In the genomic region with DNA sequence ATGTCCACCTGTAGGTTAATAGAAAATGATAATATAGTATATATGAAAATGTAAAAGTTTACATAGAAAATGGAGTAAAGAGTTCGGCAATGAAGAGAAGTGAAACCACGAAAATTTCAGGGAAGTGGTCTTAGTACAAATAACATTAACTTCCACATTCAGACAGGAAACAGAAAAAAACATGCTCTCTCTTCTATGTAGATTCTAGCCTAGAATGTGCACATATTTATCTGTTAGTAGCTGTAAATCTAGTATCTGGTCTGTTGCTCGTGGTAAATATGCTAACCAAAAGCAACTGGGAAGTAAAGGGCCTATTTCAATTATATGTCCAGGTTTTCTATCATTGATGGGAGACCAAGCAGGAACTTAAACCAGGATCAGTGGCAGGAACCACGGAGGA, we compare ENCODE assay signal across 31 mouse cellular contexts.
DNase-seq lines count a peak whose midpoint lies in the region; ATAC-seq and TF ChIP-seq lines count a peak whose summit lies in the region.
"Had no signal": no experiment of that assay in that cellular context is flagged by ENCODE, and none has a peak within 500 bp of the region (broad histone marks: within the 10 kb centered on the region; RNA-seq: fewer than 3 reads in every experiment).

No protein-coding gene starts in this region.

- peaks cover 0 to 30% of the 10 kb centered on the region in 2 experiments for H3K36me3 ChIP-seq in CH12.LX (replicated peaks in 1 of 2; ENCODE audit: control insufficient read depth in 1 of 2, insufficient read depth in 1 of 2, low read length in 1 of 2)
- H3K36me3 ChIP-seq in forebrain, embryonic 11.5 days (ENCODE audit: control insufficient read depth, insufficient read depth, low read length): no peaks in the 10 kb centered on the region
- H3K36me3 ChIP-seq: embryonic facial prominence, embryonic 13.5 days; forebrain, embryonic 12.5 days; hindbrain, embryonic 10.5 days; kidney, embryonic 15.5 days; midbrain, embryonic 13.5 days; neural tube, embryonic 15.5 days had no signal

- dilution Hi-C loops in CH12.LX (cut with MboI; ENCODE audit: extremely low pct_ligation_motif_present, extremely low pct_unique_long_range_greater_than_20kb, low sequenced_read_pairs): no loop called here

- ATAC-seq in megakaryocyte, adult 5-6 weeks (ENCODE audit: poor library complexity, severe bottlenecking): peak; percentile 90
- ATAC-seq in forebrain, embryonic 11.5 days (replicated peaks; ENCODE audit: low FRiP score): no peak
- ATAC-seq: activated CD4-positive, CD25-positive, alpha-beta regulatory T cell, adult 4 months; hindbrain, embryonic 16.5 days; midbrain, embryonic 13.5 days had no signal

- no peaks in the 10 kb centered on the region for H3K79me2 ChIP-seq in CH12.LX (replicated peaks; ENCODE audit: control insufficient read depth, extremely low read depth, insufficient read depth, poor library complexity, severe bottlenecking)

- DNase-seq in 416B (ENCODE audit: low read depth) (peak; percentile 38), CH12.LX (ENCODE audit: extremely low read depth) (no peak)
- DNase-seq in urinary bladder, postnatal 14 days (ENCODE audit: low spot score): no peak
- DNase-seq in T-cell, adult 2 months (ENCODE audit: low spot score): no peak
- DNase-seq in frontal cortex, adult 2 months (ENCODE audit: extremely low spot score in 1 of 2, low spot score in 1 of 2): no peak
- no peak for DNase-seq in forebrain, embryonic 11.5 days (ENCODE audit: low spot score)
- DNase-seq: adrenal gland, adult 8-10 months; cerebellum, adult 11-12 months; cerebellum, adult 9-11 months; gastrocnemius, postnatal 25 days; heart, postnatal 10 days; kidney, adult 18-20 months; kidney, postnatal 25 days; lung, adult 18-20 months; lung, postnatal 10 days; right cerebral cortex, adult 18-20 months; thymus, postnatal 4 days had no signal

- no peaks in the 10 kb centered on the region for H3K9me3 ChIP-seq in CH12.LX (replicated peaks; ENCODE audit: low read length)
- H3K9me3 ChIP-seq in forebrain, embryonic 11.5 days (ENCODE audit: control insufficient read depth, low read length): no peaks in the 10 kb centered on the region
- H3K9me3 ChIP-seq: embryonic facial prominence, embryonic 13.5 days; forebrain, embryonic 12.5 days; heart, embryonic 13.5 days; hindbrain, embryonic 10.5 days; kidney, embryonic 15.5 days; midbrain, embryonic 13.5 days; neural tube, embryonic 15.5 days had no signal

- no peak overlapping the region for H3K4me3 ChIP-seq in CH12.LX (replicated peaks in 1 of 3; ENCODE audit: low read depth in 2 of 3, low read length in 2 of 3, poor library complexity in 1 of 3)
- H3K4me3 ChIP-seq in brown adipose tissue, adult 24 weeks (ENCODE audit: insufficient read depth, low read depth, low read length): no peak overlapping the region
- H3K4me3 ChIP-seq in forebrain, embryonic 11.5 days (ENCODE audit: low read depth, low read length): no peak overlapping the region
- H3K4me3 ChIP-seq: embryonic facial prominence, embryonic 13.5 days; erythroblast, embryonic 14.5 days; forebrain, embryonic 12.5 days; heart, embryonic 13.5 days; hindbrain, embryonic 10.5 days; kidney, embryonic 15.5 days; megakaryocyte, embryonic 14.5 days; midbrain, embryonic 13.5 days; neural tube, embryonic 15.5 days had no signal

- 0 out of 2 replicates have a peak, but pooled peaks have one; percentile 5 for TF ChIP-seq EP300 in CH12.LX (IDR thresholded peaks at IDR 0.05; ENCODE audit: low read length)

- in situ Hi-C loops in CH12.LX (cut with MboI; ENCODE audit: low pct_ligation_motif_present, low pct_unique_long_range_greater_than_20kb, low sequenced_read_pairs): no loop called here

- TF ChIP-seq CTCF in CH12.LX (conservative IDR thresholded peaks at IDR 0.05 in 1 of 2, IDR thresholded peaks at IDR 0.05 in 1 of 2; ENCODE audit: low read depth in 2 of 2, low read length in 2 of 2): no peak

- TF ChIP-seq POLR2A in CH12.LX (IDR thresholded peaks at IDR 0.05; ENCODE audit: low read depth, low read length): no peak

- H3K27me3 ChIP-seq in CH12.LX (replicated peaks): no peaks in the 10 kb centered on the region
- no peaks in the 10 kb centered on the region for H3K27me3 ChIP-seq in forebrain, embryonic 11.5 days (ENCODE audit: control insufficient read depth, insufficient read depth, low read length)
- H3K27me3 ChIP-seq: embryonic facial prominence, embryonic 13.5 days; forebrain, embryonic 12.5 days; heart, embryonic 13.5 days; kidney, embryonic 15.5 days; megakaryocyte, embryonic 14.5 days; midbrain, embryonic 13.5 days; neural tube, embryonic 15.5 days had no signal

- no peak overlapping the region for H3K9ac ChIP-seq in CH12.LX (ENCODE audit: insufficient read depth, low read depth)
- H3K9ac ChIP-seq in forebrain, embryonic 11.5 days (ENCODE audit: low read length): no peak overlapping the region
- H3K9ac ChIP-seq: embryonic facial prominence, embryonic 13.5 days; forebrain, embryonic 12.5 days; heart, embryonic 13.5 days; kidney, embryonic 15.5 days; midbrain, embryonic 13.5 days; neural tube, embryonic 15.5 days had no signal

- 90% methylated on average over 4 of the region's 4 CpGs for WGBS in forebrain, embryonic 11.5 days

- H3K27ac ChIP-seq in CH12.LX (ENCODE audit: insufficient read depth, low read depth): no peak overlapping the region
- H3K27ac ChIP-seq in brown adipose tissue, adult 24 weeks (replicated peaks; ENCODE audit: low read depth, low read length): peak overlapping the region; percentile 70
- H3K27ac ChIP-seq in forebrain, embryonic 11.5 days (ENCODE audit: low read depth, low read length): no peak overlapping the region
- H3K27ac ChIP-seq: embryonic facial prominence, embryonic 13.5 days; forebrain, embryonic 12.5 days; heart, embryonic 13.5 days; hindbrain, embryonic 10.5 days; kidney, embryonic 15.5 days; midbrain, embryonic 13.5 days; neural tube, embryonic 15.5 days had no signal

- no peak for TF ChIP-seq RAD21 in CH12.LX (IDR thresholded peaks at IDR 0.05; ENCODE audit: low read depth, low read length)

- H3K4me2 ChIP-seq in CH12.LX (ENCODE audit: insufficient read depth, low read depth, poor library complexity, severe bottlenecking): no peak overlapping the region
- H3K4me2 ChIP-seq in forebrain, embryonic 11.5 days (ENCODE audit: low read depth, low read length, severe bottlenecking): no peak overlapping the region
- H3K4me2 ChIP-seq: embryonic facial prominence, embryonic 13.5 days; forebrain, embryonic 12.5 days; heart, embryonic 13.5 days; kidney, embryonic 15.5 days; liver, embryonic 11.5 days; midbrain, embryonic 13.5 days; neural tube, embryonic 15.5 days had no signal

- peaks cover 0 to 11% of the 10 kb centered on the region in 2 experiments; a peak in 2 of 4 replicates for H3K4me1 ChIP-seq in CH12.LX (ENCODE audit: control insufficient read depth in 1 of 2, insufficient read depth in 2 of 2)
- H3K4me1 ChIP-seq in brown adipose tissue, adult 24 weeks (ENCODE audit: control insufficient read depth, insufficient read depth, insufficient read length, low read length): no peaks in the 10 kb centered on the region
- no peaks in the 10 kb centered on the region for H3K4me1 ChIP-seq in forebrain, embryonic 11.5 days (replicated peaks; ENCODE audit: control insufficient read depth, insufficient read depth, low read length)
- H3K4me1 ChIP-seq: embryonic facial prominence, embryonic 13.5 days; forebrain, embryonic 12.5 days; hindbrain, embryonic 10.5 days; kidney, embryonic 15.5 days; midbrain, embryonic 13.5 days; neural tube, embryonic 15.5 days had no signal

TF ChIP-seq in CH12.LX, 34 proteins besides CTCF, POLR2A, EP300 and RAD21:
- TF ChIP-seq MEF2A (IDR thresholded peaks at IDR 0.05; ENCODE audit: borderline replicate concordance, low read depth, low read length) (no peak), MAFK (IDR thresholded peaks at IDR 0.05; ENCODE audit: insufficient replicate concordance, low read length) (no peak), NELFE (IDR thresholded peaks at IDR 0.05; ENCODE audit: low read depth, low read length) (no peak)
